Mouse (Mus musculus) ovary, adult 18-20 months (tissue): ENCODE results near the gene Zfp574.
"Not testable (repeated sequence)": the region's sequence is repeated elsewhere in the genome, so short reads cannot be mapped to it uniquely, and the experiment has no call there.

Source experiments
- DNase-seq: peaks from one replicate; pipeline ENCODE4 v3.0.0; 2022; ENCODE audit warnings: low spot score, mixed read lengths

Zfp574 gene

DNA sequence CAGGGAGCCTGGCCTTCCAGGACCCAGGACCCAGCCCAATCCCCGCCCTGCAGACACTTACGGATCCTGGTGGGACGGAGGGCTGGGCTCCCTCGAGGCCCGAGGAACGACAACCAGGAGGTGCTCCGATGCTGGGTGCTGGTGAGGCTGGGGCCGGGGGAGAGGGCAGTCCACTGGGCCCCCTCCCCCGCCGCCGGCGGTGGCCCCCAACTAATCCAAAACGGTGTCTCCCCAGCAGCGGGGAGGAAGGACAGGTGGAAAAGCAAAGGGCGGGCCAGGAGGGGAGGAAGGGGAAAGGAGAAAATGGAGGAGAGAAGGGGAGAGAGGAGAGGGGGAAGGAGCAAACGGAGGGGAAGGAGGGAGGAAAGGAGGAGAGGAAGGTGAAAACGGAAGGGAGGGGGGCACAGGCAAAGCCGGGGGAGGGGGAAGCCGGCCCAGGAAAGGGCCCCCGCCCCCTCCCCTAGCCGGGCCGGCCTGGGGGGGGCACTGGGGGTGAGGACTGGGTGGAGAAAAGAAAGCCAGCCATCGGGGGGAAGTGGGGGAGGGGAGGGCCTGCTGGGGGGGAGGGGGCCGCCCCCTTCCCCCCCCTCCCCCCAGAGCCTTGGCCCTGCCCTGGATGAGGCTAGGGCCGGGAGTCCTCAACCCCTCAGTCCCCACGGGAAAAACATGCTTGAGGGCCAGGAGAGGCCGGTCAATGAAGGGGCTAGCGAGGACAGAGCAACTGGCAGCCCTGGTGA lies at the start of gene Zfp574, which contains the start of gene Grik5:
Gene Zfp574 (plus strand): TSS at position 589 of the 737 bp plus-strand sequence.
Gene Grik5 (minus strand): TSS at position 368 of the 737 bp plus-strand sequence.
- no peak for DNase-seq

DNA sequence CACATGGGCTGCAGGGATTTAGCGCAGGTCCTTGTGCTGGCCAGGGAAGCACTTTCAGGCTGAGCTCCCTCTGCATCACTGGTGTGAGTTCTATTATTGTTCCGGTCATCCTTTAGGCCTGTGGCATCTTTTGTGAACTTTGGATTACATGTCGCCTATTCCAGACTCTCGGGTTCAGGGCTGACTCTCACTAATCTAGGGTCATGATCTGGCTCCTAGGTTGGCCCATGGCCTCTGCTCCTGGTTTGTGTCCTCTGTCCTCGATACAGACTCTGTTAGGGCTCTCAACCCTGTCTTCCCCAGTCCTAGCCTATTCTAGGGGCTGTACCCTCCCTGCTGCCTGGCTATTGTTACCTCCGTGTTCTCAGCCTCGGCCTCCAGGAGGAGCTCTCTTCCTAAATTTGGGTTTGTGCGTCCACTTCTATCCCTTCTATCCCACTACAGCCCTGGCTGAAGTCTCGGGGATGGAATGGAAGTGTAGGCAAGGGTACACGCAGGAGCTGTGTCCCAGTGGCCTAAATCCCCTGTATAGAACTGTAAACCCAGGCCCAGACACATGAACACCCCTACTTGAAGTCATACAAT lies 46.4 kb upstream of the Zfp574 start:
- no peak for DNase-seq

DNA sequence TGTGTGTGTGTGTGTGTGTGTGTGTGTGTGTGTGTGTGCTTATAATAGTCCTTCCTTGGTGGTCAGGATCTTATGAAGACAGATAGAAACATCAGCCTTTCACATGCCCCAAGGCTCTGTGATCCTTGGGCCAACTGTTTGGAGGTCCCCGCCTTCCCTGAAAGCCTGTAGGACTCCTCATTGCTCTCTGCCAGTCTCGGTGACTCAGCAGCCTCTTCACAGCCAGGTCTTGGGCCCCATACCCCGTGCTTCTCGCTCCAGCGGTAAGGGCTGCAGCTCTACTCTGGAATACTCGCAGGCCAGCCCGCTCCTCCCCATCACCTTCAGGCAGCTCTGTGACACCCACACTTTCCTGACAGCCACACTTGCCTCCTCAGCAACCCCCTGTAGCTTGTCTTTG lies 45.9 kb upstream of the Zfp574 start:
- no peak for DNase-seq

- DNase-seq, result no peak
These were observed 42.2 kb upstream of the Zfp574 start for GRCm38 (mm10) chr7:25030032-25030753.

DNA sequence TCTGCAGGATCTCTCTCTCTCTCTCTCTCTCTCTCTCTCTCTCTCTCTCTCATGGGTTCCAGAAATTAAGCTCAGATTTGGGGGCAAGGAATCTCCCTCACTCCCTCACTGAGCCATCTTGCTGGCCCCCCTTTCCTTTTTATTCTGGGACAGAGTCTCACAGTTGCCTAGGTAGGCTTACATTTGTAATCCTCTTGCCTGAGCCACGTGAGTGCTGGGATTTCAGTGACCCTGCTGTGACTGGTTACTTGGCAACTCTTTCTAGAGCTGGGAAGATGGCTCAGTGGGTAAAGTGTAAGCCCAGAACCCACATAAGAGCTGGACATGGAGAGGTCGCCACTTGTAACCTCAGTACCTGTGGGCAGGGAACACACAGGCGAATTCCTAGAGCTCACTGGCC lies 40.8 kb upstream of the Zfp574 start:
- no peak for DNase-seq

DNA sequence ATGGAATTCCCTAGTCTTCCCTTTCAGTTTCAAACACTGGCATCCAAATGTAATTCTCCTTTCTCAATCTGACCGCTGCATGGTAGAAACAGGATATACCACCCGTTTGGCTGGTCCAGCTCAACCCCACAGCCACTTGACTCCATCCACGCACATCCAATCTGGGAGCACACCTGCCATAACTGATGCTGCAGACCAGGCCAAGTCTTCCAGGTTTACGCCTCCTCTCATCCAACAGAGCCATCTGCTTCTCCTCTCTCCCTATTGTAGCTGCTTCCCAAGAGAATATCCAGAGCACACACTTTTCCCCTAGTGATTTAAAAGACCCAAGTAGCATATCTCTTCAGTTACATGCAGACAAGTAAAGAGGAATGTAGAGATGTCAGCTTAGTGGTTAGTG lies 37.6 kb upstream of the Zfp574 start:
- DNase-seq, result no peak

DNA sequence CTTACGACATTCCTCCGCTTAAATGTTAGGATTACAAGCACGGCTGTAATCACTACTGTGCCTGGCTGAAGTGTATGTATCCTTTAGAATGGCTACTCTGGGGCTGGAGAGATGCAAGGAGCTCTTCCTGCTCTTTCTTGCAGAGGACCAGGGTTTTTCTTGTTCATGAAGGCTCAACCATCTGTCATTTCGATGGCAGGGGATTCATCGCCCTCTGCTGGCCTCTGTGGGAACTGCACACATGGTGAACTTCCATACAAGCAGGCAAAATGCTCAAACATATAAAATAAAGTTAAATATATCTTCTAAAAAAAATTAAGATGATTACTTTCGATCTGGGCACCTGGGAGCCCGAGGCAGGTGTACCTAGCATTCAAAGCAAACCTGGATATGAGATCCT lies 36.5 kb upstream of the Zfp574 start:
- DNase-seq, result no peak

- DNase-seq, result no peak
These were observed 30.4 kb upstream of the Zfp574 start for GRCm38 (mm10) chr7:25041921-25042320.

GRCm38 (mm10) chr7:25044599-25044998 lies 27.8 kb upstream of the Zfp574 start:
- DNase-seq, result not testable (repeated sequence)

GRCm38 (mm10) chr7:25047363-25047762 lies 25.0 kb upstream of the Zfp574 start:
- DNase-seq, result no peak

GRCm38 (mm10) chr7:25049295-25049930 lies 23.0 kb upstream of the Zfp574 start:
- DNase-seq, result no peak

- DNase-seq, result no peak
These were observed 19.8 kb upstream of the Zfp574 start for GRCm38 (mm10) chr7:25052587-25052986.

DNA sequence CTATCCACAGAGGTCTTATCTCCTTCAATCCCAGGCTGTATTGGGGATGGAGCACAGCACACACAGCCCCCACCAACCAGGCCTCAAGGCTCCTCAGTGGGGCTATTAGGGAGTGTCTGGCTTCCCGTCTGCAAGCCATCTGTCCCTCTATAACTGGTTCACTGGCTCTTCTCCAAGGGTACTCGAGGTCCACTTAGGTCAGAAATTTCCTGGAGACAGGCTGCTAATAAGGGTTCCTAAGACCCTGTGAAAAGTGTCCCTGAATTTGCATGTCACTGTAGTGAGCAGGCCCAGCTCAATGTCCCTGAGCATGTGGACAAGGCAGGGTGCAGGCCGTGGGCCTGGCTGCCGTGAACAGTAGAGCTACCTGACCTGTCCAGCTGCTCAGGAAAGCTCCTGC lies 15.4 kb upstream of the Zfp574 start:
- DNase-seq, result no peak

GRCm38 (mm10) chr7:25057888-25058287 lies 14.5 kb upstream of the Zfp574 start:
- DNase-seq, result no peak

GRCm38 (mm10) chr7:25058394-25058793 lies 14.0 kb upstream of the Zfp574 start:
- no peak for DNase-seq

- no peak for DNase-seq
These were observed 13.5 kb upstream of the Zfp574 start for GRCm38 (mm10) chr7:25058836-25059235.

DNA sequence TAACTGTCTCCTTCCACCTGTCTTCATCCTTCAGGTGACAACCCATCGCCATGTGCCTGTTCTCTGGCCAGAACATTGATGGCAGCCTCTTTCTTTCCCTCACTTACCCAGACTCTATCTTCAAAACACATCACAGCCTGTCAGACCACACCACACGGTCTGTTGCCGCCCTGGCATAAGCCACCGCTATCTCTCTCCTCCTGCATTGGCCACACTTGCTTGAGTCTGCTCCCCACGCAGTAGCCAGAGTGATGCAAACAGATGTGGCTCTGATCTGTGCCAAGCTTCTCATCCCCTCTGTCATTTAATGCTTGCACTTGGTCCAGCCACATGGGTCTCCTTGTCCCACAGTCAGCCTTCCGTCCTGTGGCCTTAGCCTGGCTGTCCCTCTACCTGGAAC lies 9.0 kb upstream of the Zfp574 start:
- no peak for DNase-seq

DNA sequence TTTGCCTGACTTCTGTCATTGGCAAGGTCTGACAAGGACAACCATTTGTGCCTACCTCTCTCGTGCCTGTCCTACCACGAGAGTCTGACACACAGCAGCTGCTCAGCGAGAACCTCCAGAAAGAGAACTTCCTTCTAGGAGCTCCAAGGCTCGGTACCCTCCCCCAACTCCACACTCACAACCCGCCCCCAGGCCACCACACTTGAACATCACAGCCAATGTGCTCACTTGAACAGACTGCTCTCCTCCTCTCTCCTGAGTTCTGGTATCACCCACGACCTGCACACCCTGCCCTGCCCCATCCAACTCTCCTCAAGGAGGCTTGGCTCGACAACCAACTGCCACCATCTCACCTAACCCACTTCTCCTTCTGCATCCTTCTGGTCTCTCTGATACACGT lies 8.5 kb upstream of the Zfp574 start:
- no peak for DNase-seq

- no peak for DNase-seq
These were observed 5.0 kb upstream of the Zfp574 start for GRCm38 (mm10) chr7:25067338-25067737.

DNA sequence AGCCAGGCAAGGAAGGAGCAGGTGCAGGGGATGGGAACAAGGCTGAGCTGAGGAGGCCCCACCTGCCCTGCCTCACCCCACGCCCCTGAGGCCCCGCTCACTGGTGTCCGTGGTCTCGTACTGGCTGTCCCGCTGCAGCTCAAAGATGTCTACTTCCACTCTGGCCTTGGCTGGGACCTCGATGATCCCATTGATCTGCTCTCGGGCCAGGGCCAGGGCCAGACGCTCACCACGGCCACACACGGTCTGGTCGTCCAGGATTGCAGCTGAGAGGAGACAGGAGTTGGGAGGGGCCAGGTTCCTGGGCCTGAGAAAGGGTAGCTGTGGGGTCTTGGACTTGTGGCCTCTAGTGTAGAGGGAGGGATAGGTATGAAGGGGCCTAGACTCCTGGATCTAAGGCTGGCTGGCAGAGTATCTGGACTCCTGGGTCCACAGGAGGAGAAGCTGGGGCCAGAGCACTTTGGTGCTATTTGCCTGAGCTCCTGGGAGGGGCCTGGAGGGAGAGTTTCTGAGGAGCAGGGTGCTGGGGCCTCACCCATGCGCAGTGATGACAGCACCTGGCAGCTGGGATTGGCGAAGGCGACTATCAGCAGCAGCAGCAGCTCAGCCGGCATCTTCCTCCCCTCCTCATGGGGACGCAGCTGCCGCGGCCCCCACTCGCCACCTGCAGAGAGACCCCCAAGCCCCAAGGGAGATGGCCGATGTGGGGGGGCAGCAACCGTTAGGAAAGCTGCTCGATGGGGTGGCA lies 4.3 kb upstream of the Zfp574 start:
- DNase-seq, result no peak

DNA sequence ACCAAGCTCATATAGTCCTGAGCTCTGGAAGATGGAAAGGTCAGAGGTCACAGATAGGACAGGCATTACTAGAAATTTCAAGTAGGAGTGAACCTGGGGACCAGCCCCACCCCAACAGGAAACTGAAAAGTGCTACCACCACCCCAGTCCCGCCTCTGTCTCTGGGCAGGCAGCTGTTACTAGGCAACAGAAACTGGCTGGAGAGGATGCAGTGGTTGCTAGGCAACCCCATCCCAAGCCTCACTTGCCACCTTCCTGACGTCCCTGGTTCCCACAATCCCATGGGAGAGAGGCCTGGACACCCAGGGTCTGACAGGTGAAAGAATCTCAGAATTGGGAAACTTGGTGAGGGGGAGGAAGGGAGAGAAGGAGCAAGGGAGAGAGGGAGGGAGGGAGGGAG lies 3.6 kb upstream of the Zfp574 start:
- no peak for DNase-seq
